Mouse (Mus musculus): ENCODE results near the gene Btbd7. TPM values are rescaled to one million over a fixed set of nuclear protein-coding genes. Genes with fewer than 3 reads are reported as not detected.

Gene Btbd7
- polyA plus RNA-seq (2012; ENCODE audit: insufficient read depth, insufficient read length, low replicate concordance, missing spikeins), result not detected in 2 replicates

DNA sequence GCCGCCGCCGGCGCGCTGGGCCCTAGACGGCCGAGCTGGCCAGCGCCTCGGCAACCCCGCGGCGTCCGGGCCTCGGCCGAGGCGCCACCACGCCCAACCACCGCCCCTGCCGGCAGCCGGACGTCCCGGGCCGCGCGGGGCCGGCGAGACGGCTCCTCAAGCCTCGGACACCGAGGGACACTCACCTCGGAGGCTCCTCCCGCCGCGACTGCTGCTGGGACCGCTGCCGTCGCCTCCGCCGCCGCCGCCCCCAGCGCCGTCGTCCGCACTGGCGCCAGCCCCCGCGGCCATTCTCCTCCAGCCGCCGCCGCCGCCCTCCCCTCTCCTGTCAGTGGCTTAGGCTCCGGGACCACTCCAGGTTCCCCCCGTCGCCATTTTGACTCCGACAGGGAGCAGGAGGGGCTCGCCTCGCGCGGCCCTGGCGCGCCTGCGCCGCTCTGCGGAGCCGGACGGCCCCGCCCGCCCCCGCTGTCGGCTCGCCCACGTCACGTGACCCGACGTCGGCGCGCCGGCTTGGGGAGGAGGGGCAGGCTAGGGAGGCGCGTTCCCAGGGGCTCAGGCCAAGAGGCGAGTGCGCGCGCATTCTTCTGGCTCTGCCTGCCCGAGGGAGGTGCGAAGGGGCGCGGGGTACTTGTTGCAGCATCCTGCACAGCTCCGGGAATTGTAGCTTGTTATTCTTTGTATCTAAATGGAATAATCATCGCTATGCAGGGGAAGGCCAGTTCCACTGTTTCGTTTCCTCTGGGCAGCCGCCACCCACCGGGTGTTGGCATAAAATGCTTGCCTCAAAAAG, at the start of gene Btbd7:
TSS of gene Btbd7 (minus strand) at position 441 of the 793 bp plus-strand sequence.
- H3K4me1 ChIP-seq (ENCODE audit: control insufficient read depth, insufficient read depth, low read length), result peaks cover 3% of the 10 kb centered on the region
- peak within 1 kb of the TSS; percentile 92 for H3K27ac ChIP-seq (ENCODE audit: insufficient read depth, low read depth, low read length)
- under 1% methylated on average over 89 of the region's 95 CpGs for WGBS
- TF ChIP-seq POLR2A (IDR thresholded peaks at IDR 0.05; ENCODE audit: insufficient read depth, low read depth, low read length) (peak; percentile 59), CTCF (IDR thresholded peaks at IDR 0.05; ENCODE audit: insufficient read depth, low read depth, low read length) (no peak)
- peak within 1 kb of the TSS; percentile 100 for H3K4me3 ChIP-seq (ENCODE audit: insufficient read depth, low read depth, low read length)

DNA sequence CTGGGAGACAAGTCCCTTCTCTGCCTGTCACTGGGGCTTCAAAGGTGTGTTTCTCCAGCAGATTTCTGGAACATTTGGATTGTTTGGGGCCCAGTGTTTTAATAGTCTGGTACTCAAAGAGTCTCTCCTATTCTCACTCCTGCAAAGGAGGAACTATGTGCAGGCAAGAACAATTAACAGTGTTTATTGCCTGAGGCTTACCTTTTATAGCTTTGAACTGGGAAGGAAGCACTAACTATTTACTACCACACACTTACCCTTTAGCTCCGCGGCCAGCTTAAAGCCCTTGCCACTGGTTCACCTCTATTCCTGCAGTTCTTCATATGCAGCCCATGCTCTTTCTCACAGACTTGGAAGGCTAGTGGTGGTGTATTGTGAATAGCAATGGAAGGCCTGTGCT, 37.8 kb upstream of the Btbd7 start:
- 93% methylated on average over 2 of the region's 2 CpGs for WGBS
- TF ChIP-seq CTCF (IDR thresholded peaks at IDR 0.05; ENCODE audit: insufficient read depth, low read depth, low read length), result no peak
- TF ChIP-seq POLR2A (IDR thresholded peaks at IDR 0.05; ENCODE audit: insufficient read depth, low read depth, low read length), result no peak
- no peak overlapping the region for H3K27ac ChIP-seq (ENCODE audit: insufficient read depth, low read depth, low read length)
- H3K4me1 ChIP-seq (ENCODE audit: control insufficient read depth, insufficient read depth, low read length), result no peaks in the 10 kb centered on the region
- H3K4me3 ChIP-seq (ENCODE audit: insufficient read depth, low read depth, low read length), result no peak overlapping the region

DNA sequence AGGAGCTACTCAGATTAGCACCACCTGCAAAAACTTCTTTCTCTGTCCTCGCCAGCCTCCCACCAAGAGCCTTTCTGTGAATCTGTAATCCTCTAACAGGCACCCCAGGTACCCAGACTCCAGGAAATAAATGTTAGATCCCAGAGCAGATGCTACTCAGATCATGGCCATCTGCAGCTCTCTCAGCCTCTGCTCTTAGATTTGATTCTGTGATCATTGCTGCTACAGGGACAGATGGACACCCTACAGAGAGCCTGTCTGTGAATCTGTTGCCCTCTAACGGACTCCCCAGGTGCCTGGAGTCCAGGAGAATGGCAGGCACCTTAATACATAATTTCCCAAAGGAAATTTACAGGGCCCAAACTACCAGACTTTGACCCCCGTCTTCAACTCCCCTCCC, 29.9 kb upstream of the Btbd7 start:
- 55% methylated on average over 3 of the region's 3 CpGs for WGBS
- H3K4me1 ChIP-seq (ENCODE audit: control insufficient read depth, insufficient read depth, low read length), result no peaks in the 10 kb centered on the region
- H3K4me3 ChIP-seq (ENCODE audit: insufficient read depth, low read depth, low read length), result no peak overlapping the region
- H3K27ac ChIP-seq (ENCODE audit: insufficient read depth, low read depth, low read length), result no peak overlapping the region
- TF ChIP-seq CTCF (IDR thresholded peaks at IDR 0.05; ENCODE audit: insufficient read depth, low read depth, low read length), result no peak
- TF ChIP-seq POLR2A (IDR thresholded peaks at IDR 0.05; ENCODE audit: insufficient read depth, low read depth, low read length), result no peak

DNA sequence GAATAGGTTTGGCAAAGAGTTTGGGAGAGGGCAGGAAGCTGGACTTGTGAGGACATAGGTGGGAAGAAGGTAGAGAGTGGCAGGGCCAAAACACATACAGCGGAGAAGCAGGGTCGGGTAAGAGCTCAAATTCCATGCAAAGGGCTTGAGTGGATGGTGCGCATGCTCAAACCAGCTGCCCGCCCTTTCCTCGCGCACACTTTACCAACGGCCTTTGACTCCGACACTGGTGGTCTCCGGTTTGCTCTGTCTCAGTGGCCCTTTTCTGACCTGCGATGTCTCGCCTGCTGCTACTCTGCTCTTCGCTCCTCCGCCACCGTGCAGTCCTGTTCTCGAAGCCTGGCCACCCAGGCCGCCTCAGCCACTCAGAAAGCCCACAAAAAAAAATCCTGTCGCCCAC, 20.8 kb upstream of the Btbd7 start, which contains the start of gene Cox8c:
TSS of gene Cox8c (plus strand) at position 226 of the 400 bp plus-strand sequence.
- Histone ChIP-seq H3K4me3 (ENCODE audit: insufficient read depth, low read depth, low read length) (no peak within 1 kb of the TSS), H3K27ac (ENCODE audit: insufficient read depth, low read depth, low read length) (no peak within 1 kb of the TSS), H3K4me1 (ENCODE audit: control insufficient read depth, insufficient read depth, low read length) (no peaks in the 10 kb centered on the region)
- TF ChIP-seq CTCF (IDR thresholded peaks at IDR 0.05; ENCODE audit: insufficient read depth, low read depth, low read length) (no peak), POLR2A (IDR thresholded peaks at IDR 0.05; ENCODE audit: insufficient read depth, low read depth, low read length) (no peak)
- WGBS, result 95% methylated on average over 17 of the region's 17 CpGs

DNA sequence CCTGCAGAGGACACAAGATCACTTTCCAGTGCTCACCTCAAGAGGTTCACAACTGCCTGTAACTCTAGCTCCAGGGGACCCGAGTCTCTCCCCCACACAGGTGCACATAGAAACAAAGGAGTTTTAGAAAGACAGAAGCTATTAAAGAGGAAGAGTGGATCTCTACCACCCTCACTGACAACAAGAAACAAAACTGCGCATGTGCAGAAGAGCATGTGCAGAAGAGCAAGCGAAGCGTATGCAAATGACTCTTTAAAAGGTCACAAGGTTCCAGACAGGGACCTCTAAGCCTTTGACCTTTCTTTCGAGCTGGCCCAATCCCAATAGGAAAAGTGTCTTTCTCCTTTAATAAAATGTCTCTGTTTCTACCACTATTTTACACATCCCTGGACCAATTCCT, 10.3 kb upstream of the Btbd7 start:
- H3K4me1 ChIP-seq (ENCODE audit: control insufficient read depth, insufficient read depth, low read length), result peaks cover 8% of the 10 kb centered on the region
- 73% methylated on average over 5 of the region's 5 CpGs for WGBS
- no peak overlapping the region for H3K4me3 ChIP-seq (ENCODE audit: insufficient read depth, low read depth, low read length)
- no peak overlapping the region for H3K27ac ChIP-seq (ENCODE audit: insufficient read depth, low read depth, low read length)
- TF ChIP-seq CTCF (IDR thresholded peaks at IDR 0.05; ENCODE audit: insufficient read depth, low read depth, low read length), result no peak
- TF ChIP-seq POLR2A (IDR thresholded peaks at IDR 0.05; ENCODE audit: insufficient read depth, low read depth, low read length), result no peak

DNA sequence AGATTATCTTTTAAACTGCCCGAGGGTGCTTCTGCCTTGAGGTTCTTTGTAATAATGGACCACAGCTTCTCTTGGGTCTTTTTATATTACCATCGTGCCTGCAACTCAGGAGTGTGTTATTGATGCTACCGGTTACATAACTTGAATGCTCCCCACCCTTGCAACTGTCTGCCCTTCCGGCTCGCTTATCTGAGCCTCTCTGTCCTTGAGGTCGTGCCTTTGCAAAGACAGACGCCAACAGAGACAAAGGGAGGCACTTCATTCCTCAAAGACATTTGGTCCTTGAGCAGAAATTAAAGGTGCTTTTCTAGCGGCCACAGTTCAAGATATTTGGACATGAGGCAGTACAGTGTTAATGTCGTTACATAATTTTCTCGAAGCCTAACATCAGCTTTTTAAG, 9.1 kb upstream of the Btbd7 start:
- no peak for TF ChIP-seq CTCF (IDR thresholded peaks at IDR 0.05; ENCODE audit: insufficient read depth, low read depth, low read length)
- no peak for TF ChIP-seq POLR2A (IDR thresholded peaks at IDR 0.05; ENCODE audit: insufficient read depth, low read depth, low read length)
- peaks cover 8% of the 10 kb centered on the region for H3K4me1 ChIP-seq (ENCODE audit: control insufficient read depth, insufficient read depth, low read length)
- no peak overlapping the region for H3K4me3 ChIP-seq (ENCODE audit: insufficient read depth, low read depth, low read length)
- WGBS, result 70% methylated on average over 10 of the region's 10 CpGs
- no peak overlapping the region for H3K27ac ChIP-seq (ENCODE audit: insufficient read depth, low read depth, low read length)

DNA sequence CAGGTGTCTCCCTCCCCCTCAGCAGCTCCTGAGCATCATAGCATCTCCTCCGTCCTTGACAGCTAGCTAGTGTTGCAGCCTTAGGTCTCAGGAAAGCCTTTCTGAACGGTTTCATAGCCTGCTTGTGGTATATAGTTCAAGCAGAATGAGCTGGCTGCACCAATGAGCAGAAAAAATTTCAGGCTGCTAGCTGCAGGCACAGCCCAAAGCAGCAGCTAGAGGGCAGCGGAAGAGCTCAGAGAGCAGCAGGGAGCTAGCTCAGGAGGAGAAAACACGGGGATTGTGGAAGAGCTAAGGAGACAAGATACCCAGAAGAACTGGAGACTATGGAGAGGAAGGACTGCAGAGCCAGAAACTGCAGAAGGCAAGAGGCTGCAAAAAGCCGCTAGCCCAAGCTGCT, 7.5 kb upstream of the Btbd7 start:
- WGBS, result 13% methylated on average over 5 of the region's 5 CpGs
- Histone ChIP-seq H3K27ac (ENCODE audit: insufficient read depth, low read depth, low read length) (no peak overlapping the region), H3K4me3 (ENCODE audit: insufficient read depth, low read depth, low read length) (no peak overlapping the region), H3K4me1 (ENCODE audit: control insufficient read depth, insufficient read depth, low read length) (peaks cover 8% of the 10 kb centered on the region)
- no peak for TF ChIP-seq POLR2A (IDR thresholded peaks at IDR 0.05; ENCODE audit: insufficient read depth, low read depth, low read length)
- peak; percentile 79 for TF ChIP-seq CTCF (IDR thresholded peaks at IDR 0.05; ENCODE audit: insufficient read depth, low read depth, low read length)

DNA sequence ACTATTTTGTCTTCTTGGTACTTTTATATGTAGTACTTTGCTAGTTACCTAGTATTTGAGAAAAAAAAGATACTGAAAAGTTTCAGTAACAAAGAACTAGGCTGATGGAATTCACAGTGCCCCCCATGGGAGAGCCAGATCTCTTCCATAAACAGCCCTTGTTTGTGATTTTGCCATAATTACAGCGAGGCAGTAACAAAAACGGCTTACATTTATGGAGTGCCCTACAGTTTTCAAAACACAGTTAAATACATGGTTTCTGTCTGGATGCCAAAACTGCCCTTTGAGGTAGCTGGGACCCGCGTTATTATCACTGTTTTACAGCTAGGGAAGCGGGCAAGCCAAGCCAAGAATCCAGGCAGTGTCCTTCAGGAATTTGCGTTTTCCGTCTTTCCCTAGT, 630 bp upstream of the Btbd7 start:
- H3K27ac ChIP-seq (ENCODE audit: insufficient read depth, low read depth, low read length), result peak overlapping the region; percentile 92; the same call in 1 of the 2 replicates
- H3K4me3 ChIP-seq (ENCODE audit: insufficient read depth, low read depth, low read length), result peak overlapping the region; percentile 100
- TF ChIP-seq POLR2A (IDR thresholded peaks at IDR 0.05; ENCODE audit: insufficient read depth, low read depth, low read length), result no peak
- TF ChIP-seq CTCF (IDR thresholded peaks at IDR 0.05; ENCODE audit: insufficient read depth, low read depth, low read length), result no peak
- peaks cover 3% of the 10 kb centered on the region for H3K4me1 ChIP-seq (ENCODE audit: control insufficient read depth, insufficient read depth, low read length)
- 11% methylated on average over 7 of the region's 7 CpGs for WGBS

DNA sequence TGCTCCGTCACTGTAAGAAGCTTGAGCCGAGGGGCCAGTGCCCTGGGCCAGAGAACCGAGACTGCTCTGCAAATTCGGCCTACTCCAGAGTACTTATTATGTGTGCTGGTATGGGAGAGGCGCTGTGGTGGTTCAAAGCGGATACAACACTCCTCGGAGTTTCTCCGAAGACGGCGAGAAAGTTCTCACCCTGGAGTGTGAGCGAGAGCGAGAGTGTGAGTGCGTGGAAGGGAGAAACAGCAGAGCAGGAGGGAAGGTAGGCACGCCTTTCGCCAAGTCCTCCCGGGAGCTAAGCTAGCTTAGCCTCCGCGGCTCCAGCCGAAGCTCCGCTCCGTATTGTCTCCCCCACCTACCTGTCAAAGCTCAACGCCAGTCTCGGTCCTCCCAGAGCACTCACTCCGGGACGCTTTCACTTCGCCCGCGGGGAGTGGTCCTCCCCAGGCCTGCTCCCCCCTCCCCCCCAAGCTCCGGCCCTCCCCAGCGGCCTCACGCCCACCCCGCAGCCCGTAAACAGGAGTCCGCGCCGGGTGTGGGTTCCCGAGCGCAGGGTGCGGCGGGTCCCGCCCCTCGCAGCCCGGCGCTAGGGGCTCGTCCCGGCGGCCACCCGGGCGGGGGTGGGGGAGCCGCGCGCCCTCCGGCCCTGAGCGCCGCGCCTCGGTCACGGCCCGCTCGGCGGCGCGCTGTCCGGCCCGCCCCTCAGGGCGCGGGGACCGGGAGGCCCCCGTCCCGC, 805 bp downstream of the Btbd7 start:
- peak overlapping the region; percentile 100 for H3K4me3 ChIP-seq (ENCODE audit: insufficient read depth, low read depth, low read length)
- peak overlapping the region; percentile 87; the same call in 1 of the 2 replicates for H3K27ac ChIP-seq (ENCODE audit: insufficient read depth, low read depth, low read length)
- 2% methylated on average over 67 of the region's 70 CpGs for WGBS
- TF ChIP-seq CTCF (IDR thresholded peaks at IDR 0.05; ENCODE audit: insufficient read depth, low read depth, low read length) (no peak), POLR2A (IDR thresholded peaks at IDR 0.05; ENCODE audit: insufficient read depth, low read depth, low read length) (no peak)
- H3K4me1 ChIP-seq (ENCODE audit: control insufficient read depth, insufficient read depth, low read length), result peaks cover 3% of the 10 kb centered on the region
